Mouse (Mus musculus) heart, adult 2 months (tissue): Measurements from ENCODE around the gene Apoc4. TPM values are rescaled to one million over a fixed set of nuclear protein-coding genes. Genes with fewer than 3 reads are reported as not detected.
"Not testable (repeated sequence)": the region's sequence is repeated elsewhere in the genome, so short reads cannot be mapped to it uniquely, and the experiment has no call there.

Source experiments
- DNase-seq, 2 experiments: peaks; one replicate each; pipeline ENCODE4 v3.0.0; 2021
- H3K27ac ChIP-seq: fragments of 200-600 bp; 2 replicates; pipeline ENCODE4 v1.8.1; 2022
- H3K27me3 ChIP-seq: fragments of 200-500 bp; 2 replicates; pipeline ENCODE4 v1.6.1; 2012; ENCODE audit warnings: mild to moderate bottlenecking, low read length, inconsistent platforms, mixed read lengths; ENCODE audit not compliant: control insufficient read depth, insufficient read depth
- H3K36me3 ChIP-seq: fragments of 200-500 bp; 2 replicates; pipeline ENCODE4 v1.6.1; 2012; ENCODE audit warnings: low read length, inconsistent platforms; ENCODE audit not compliant: control insufficient read depth, insufficient read depth
- H3K4me1 ChIP-seq: fragments of 200-500 bp; 2 replicates; pipeline ENCODE4 v1.6.1; 2011; ENCODE audit warnings: low read length; ENCODE audit not compliant: control insufficient read depth, insufficient read depth
- H3K4me3 ChIP-seq: fragments of 200-600 bp; 2 replicates; pipeline ENCODE4 v1.8.1; 2022
- H3K79me2 ChIP-seq: fragments of 200-500 bp; replicated peaks from 2 replicates; pipeline ENCODE4 v1.6.1; 2012; ENCODE audit warnings: mild to moderate bottlenecking, inconsistent platforms, low read length, moderate library complexity, mixed read lengths; ENCODE audit not compliant: control insufficient read depth, insufficient read depth
- H3K9ac ChIP-seq: fragments of 200-500 bp; 2 replicates; pipeline ENCODE4 v1.6.1; 2012; ENCODE audit warnings: low read depth, mild to moderate bottlenecking, control low read depth, inconsistent platforms, low read length, mixed read lengths
- CTCF ChIP-seq: fragments of 200-600 bp; IDR thresholded peaks from 2 replicates; pipeline ENCODE4 v1.8.1; 2022; ENCODE audit warnings: antibody characterized with exemption, mild to moderate bottlenecking, moderate library complexity
- EP300 ChIP-seq: fragments of 200-500 bp; IDR thresholded peaks from 2 replicates; pipeline ENCODE4 v1.6.1; 2011; ENCODE audit warnings: low read depth, low read length, control low read depth; ENCODE audit not compliant: insufficient read depth
- POLR2A ChIP-seq: fragments of 200-500 bp; IDR thresholded peaks from 2 replicates; pipeline ENCODE4 v1.6.1; 2011; ENCODE audit warnings: mild to moderate bottlenecking, low read depth, low read length, control low read depth; ENCODE audit not compliant: insufficient read depth
- WGBS: fragments of 180-500 bp; shearing (Covaris S2); methylation state at CpG from one replicate; pipeline ENCODE4 v1.1.7; 2018; 5-methylcytosine and 5-hydroxymethylcytosine counted together
- intact Hi-C: fragments of 180-260 bp; cut with DNase I; formaldehyde crosslinking; loops from one replicate; pipeline ENCODE4 v1.15.1; 2025
- polyA plus RNA-seq: library from polyadenylated mRNA; depleted of rRNA; stranded (reverse); fragments of >200 nt; gene quantifications from 2 replicates; pipeline ENCODE4 v1.2.3, GENCODE M21; 2012
- total RNA-seq, 2 experiments: library from RNA; stranded (reverse); gene quantifications; 2 replicates each; pipeline ENCODE4 v1.2.3; 2021

The Apoc4 gene
- total and polyA plus RNA-seq, 3 experiments, result not detected

DNA sequence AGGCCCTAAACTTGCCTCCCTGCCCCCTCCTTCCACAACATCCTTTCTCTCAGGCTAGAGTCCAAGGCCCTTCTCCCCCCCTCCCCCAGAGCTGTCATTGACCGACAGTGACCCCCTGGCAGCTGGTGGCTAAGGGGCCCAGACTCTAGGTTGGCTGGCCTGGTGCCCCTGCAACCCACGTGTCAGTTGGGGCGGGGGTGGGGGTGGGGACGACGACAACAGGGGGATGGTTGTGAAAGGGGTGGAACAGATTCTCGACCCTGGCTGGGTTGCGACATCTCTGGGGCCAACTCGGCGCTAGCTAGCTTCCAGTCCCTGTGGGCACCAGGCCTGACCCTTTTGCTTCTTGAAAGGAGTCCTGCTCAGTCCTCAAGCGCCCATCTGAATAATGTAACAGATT lies 12.1 kb upstream of the Apoc4 start:
- Histone ChIP-seq H3K36me3 (no peaks in the 10 kb centered on the region), H3K27me3 (no peaks in the 10 kb centered on the region), H3K4me3 (no peak overlapping the region), H3K4me1 (peaks cover 5% of the 10 kb centered on the region), H3K9ac (no peak overlapping the region), H3K79me2 (no peaks in the 10 kb centered on the region), H3K27ac (peak overlapping the region; percentile 39)
- TF ChIP-seq EP300, result no peak
- peak; percentile 21; the same call in 1 of the 2 replicates for TF ChIP-seq POLR2A
- intact Hi-C loops, result no loop called here
- peak; percentile 68 to 79 for DNase-seq
- 28% methylated on average over 10 of the region's 10 CpGs for WGBS

DNA sequence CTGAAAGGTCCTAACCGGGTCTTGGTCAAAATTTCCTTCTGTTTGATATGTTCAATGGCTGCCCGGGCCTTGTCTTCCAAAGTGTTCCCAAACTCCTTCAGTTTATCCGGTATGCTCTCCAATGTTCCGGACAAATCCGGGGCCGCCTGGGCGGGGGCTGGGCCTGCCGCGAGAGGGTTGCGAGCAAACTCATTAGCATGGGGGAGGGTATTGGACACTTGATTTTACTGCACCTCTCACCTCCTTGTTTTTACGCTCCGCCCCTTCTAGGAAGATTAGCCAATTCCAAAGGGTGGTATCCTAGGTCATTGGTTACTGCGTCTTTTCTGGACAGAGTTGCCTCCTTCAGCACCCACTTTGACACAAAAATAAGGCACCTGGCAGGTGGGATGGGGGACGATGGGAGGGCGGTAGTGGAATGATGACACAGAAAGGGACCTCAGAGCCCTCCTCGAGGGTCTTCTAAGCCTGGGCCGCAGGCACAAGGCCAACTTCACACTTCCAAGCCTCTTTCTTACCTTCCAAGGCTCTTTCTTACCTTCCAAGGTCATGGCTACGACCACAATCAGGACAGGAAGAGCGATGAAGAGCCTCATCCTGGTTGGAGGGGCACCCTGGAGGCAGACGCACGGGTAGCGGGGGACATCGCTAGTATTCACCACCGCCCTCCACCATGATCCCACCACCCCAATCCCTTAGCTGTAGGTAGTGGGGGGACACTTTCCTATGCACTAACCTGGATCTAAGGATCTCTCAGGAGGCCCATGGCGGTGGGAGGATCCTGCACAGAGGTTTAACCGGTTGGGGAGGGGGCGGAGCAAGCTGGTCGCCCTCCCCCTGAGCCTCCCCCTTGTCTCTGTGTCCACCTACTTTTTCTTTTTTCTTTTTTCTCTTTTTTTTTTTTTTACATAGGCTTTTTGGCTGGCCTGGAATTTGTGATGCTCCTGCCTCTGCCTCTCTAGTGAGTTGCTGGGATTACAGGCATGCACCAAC lies 10.9 kb upstream of the Apoc4 start, which contains the start of gene Apoc1:
Apoc1 (minus strand) TSS at position 788 of the 993 bp plus-strand sequence.
- no peak within 1 kb of the TSS for H3K4me3 ChIP-seq

DNA sequence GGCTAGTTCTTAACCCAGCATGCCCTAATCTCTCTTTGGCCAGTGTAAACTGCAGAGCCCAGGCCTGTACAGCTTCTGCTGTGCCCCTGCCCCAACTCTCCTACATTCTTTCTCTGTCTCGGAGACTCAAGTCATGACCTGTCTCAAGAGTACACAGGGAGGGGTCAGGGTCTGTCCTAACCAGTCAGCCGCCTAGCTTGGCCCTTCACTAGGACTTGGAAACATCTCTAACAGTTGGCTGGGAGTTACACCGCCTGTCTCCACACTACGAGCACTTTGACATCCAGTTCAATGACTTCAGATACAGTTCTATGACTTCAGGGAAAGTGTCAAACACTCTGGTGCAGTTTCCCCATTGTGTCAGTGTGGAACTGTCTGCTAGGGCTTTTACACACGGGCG lies 10.2 kb upstream of the Apoc4 start:
- Histone ChIP-seq H3K36me3 (no peaks in the 10 kb centered on the region), H3K79me2 (no peaks in the 10 kb centered on the region), H3K27ac (no peak overlapping the region), H3K9ac (no peak overlapping the region), H3K4me3 (no peak overlapping the region), H3K4me1 (peaks cover 5% of the 10 kb centered on the region), H3K27me3 (no peaks in the 10 kb centered on the region)
- no peak for TF ChIP-seq EP300
- TF ChIP-seq POLR2A, result no peak
- TF ChIP-seq CTCF, result no peak
- no peak for DNase-seq
- intact Hi-C loops, result no loop called here
- 72% methylated on average over 6 of the region's 6 CpGs for WGBS

More for the DNA sequence above, 10.9 kb upstream of the Apoc4 start, which contains the start of gene Apoc1:
- H3K79me2 ChIP-seq, result no peaks in the 10 kb centered on the region
- H3K27ac ChIP-seq, result no peak within 1 kb of the TSS; the same call in 1 of the 2 replicates
- intact Hi-C loops, result no loop called here
- peaks cover 5% of the 10 kb centered on the region for H3K4me1 ChIP-seq
- no peak for DNase-seq
- WGBS, result 66% methylated on average over 28 of the region's 28 CpGs
- TF ChIP-seq CTCF (no peak), POLR2A (no peak), EP300 (no peak)
- no peaks in the 10 kb centered on the region for H3K27me3 ChIP-seq
- no peaks in the 10 kb centered on the region for H3K36me3 ChIP-seq
- no peak within 1 kb of the TSS for H3K9ac ChIP-seq

DNA sequence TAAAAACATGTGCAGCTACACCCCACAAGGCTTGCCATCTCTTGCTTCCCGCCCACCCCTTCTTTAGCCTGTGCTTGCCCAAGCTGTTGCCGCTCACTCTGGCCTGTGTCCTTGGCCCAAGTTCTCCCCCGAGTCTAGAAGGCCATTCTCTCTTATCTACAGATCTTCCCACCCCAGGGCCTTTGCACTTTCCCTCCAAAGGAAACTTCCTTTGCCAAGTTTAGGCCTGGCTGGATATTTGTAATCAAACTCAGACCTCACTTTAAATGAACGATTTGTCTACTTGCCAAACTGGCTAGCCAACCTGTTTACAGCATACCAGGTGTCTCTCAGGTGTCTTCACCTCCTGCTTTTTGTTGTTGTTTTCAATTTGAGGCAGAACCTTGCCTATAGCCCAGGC lies 9.6 kb upstream of the Apoc4 start:
- TF ChIP-seq POLR2A (no peak), CTCF (no peak), EP300 (no peak)
- DNase-seq, result no peak
- Histone ChIP-seq H3K4me1 (peaks cover 5% of the 10 kb centered on the region), H3K27ac (no peak overlapping the region), H3K27me3 (no peaks in the 10 kb centered on the region), H3K36me3 (no peaks in the 10 kb centered on the region), H3K4me3 (no peak overlapping the region), H3K79me2 (no peaks in the 10 kb centered on the region), H3K9ac (no peak overlapping the region)
- intact Hi-C loops, result no loop called here
- WGBS, result 53% methylated on average over 4 of the region's 4 CpGs

DNA sequence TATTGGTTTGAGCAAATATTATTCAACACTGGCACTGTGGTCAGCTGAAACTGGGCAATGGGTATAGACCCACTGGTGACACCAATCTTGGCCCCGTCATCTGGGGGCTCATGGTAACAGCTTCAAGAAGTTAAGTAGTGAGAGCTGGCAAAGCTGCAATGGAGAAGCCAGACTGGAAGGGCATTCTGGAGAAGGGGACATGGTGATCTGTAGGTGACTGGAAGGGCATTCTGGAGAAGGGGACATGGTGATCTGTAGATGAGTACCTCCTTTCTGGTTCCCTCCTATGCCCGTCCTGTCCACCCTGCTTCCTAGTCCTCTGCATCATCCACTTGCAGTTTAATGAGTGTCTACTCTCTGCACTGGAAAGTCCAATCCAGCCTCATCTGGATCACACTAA lies 7.3 kb upstream of the Apoc4 start:
- TF ChIP-seq EP300, result no peak
- no peak for TF ChIP-seq CTCF
- no peak for TF ChIP-seq POLR2A
- no peak overlapping the region for H3K27ac ChIP-seq
- no peak overlapping the region for H3K9ac ChIP-seq
- DNase-seq, result no peak
- intact Hi-C loops, result no loop called here
- no peaks in the 10 kb centered on the region for H3K36me3 ChIP-seq
- H3K27me3 ChIP-seq, result no peaks in the 10 kb centered on the region
- H3K4me1 ChIP-seq, result no peaks in the 10 kb centered on the region; the same call in 1 of the 2 replicates
- 89% methylated on average over 2 of the region's 2 CpGs for WGBS
- H3K4me3 ChIP-seq, result no peak overlapping the region
- H3K79me2 ChIP-seq, result no peaks in the 10 kb centered on the region

DNA sequence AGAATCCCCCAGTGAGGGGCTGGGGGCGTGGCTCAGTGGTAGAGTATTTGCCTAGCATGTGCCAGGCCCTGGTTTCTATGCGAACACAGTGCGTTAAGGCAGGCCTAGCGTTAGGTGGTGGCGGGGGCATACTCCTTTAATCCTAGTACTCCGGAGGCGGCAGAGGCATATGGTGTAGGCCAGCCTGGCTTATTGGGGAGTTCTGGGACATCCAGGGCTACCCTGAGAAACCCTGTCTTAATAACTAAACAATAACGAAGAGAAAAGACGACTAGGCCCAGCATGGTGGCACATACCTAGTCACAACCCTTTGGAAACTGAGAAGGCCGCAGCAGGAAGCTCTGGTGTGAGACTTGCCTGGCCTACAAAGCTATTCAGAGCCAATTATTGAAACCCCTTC lies 6.8 kb upstream of the Apoc4 start:
- Histone ChIP-seq H3K27ac (no peak overlapping the region), H3K27me3 (no peaks in the 10 kb centered on the region), H3K9ac (no peak overlapping the region), H3K36me3 (no peaks in the 10 kb centered on the region), H3K4me1 (no peaks in the 10 kb centered on the region), H3K79me2 (no peaks in the 10 kb centered on the region), H3K4me3 (no peak overlapping the region)
- no peak for DNase-seq
- intact Hi-C loops, result no loop called here
- TF ChIP-seq EP300, result no peak
- TF ChIP-seq CTCF, result no peak
- TF ChIP-seq POLR2A, result no peak
- 92% methylated on average over 10 of the region's 10 CpGs for WGBS

DNA sequence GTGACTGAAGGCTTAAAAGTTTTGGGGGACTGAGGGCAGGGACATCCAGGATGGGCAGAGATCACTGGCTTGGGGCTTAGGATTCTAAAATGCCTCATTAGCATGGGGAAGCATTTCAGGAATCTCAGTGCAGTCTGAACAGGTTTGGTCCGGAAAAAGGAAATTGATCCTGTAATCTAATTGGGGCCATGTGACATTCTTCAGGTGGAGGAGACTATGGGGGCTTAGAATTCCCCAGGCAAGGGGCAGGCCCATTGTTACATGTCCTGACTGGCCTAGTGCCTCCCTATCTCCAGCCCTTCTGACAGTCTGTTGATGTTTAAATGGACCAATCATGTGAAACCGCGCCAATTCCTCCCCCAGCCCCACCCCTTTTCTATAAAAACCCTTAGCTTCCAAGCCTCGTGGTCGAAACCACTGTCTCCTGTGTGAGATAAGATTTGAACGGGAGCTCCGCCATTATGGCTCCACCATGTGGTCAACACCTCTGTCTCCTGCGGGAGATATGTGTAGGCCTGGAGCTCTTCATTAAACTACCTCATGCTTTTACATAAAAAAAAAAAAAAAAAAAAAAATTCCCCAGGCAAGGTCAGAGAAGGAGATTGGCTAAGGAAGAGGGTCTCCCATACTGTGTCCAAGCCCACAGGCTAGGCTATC lies 5.8 kb upstream of the Apoc4 start:
- H3K27me3 ChIP-seq, intact Hi-C loops, H3K4me1 ChIP-seq, H3K9ac ChIP-seq, DNase-seq, H3K79me2 ChIP-seq, H3K4me3 ChIP-seq, H3K36me3 ChIP-seq, H3K27ac ChIP-seq: not testable (repeated sequence)
- WGBS, result 47% methylated on average over 8 of the region's 8 CpGs
